In genomic region chr13:104962716-104963411, GRCm38 (mm10) we compare ENCODE assay signal across 8 mouse cellular contexts.
DNase-seq lines count a peak whose midpoint lies in the region; ATAC-seq and TF ChIP-seq lines count a peak whose summit lies in the region.
"Had no signal": no experiment of that assay in that cellular context is flagged by ENCODE, and none has a peak within 500 bp of the region (broad histone marks: within the 10 kb centered on the region; RNA-seq: fewer than 3 reads in every experiment).

No protein-coding gene starts in this region.

- H3K27me3 ChIP-seq in lung, embryonic 14.5 days (ENCODE audit: insufficient read depth, low read length), result no peaks in the 10 kb centered on the region
- H3K27me3 ChIP-seq in lung, postnatal 0 days (replicated peaks; ENCODE audit: insufficient read depth, low read length), result no peaks in the 10 kb centered on the region
- H3K27me3 ChIP-seq in embryonic facial prominence, embryonic 13.5 days, result no peaks in the 10 kb centered on the region
- H3K27me3 ChIP-seq: neural tube, embryonic 12.5 days had no signal

- H3K4me1 ChIP-seq in lung, embryonic 14.5 days (ENCODE audit: insufficient read depth), result no peaks in the 10 kb centered on the region
- H3K4me1 ChIP-seq in lung, postnatal 0 days (ENCODE audit: insufficient read depth, low read depth, low read length), result no peaks in the 10 kb centered on the region
- H3K4me1 ChIP-seq in embryonic facial prominence, embryonic 13.5 days, result peaks cover 15% of the 10 kb centered on the region; the same call in 1 of the 2 replicates
- H3K4me1 ChIP-seq: neural tube, embryonic 12.5 days had no signal

- peak; percentile 30 for DNase-seq in lung, embryonic 14.5 days
- no peak for DNase-seq in lung, postnatal 0 days (ENCODE audit: low spot score)
- peak; percentile 36 to 41 for DNase-seq in layer of hippocampus, postnatal 10 days (ENCODE audit: low spot score in 2 of 2)
- DNase-seq in right cerebral cortex, postnatal 25 days, result peak; percentile 77
- no peak for DNase-seq in urinary bladder, adult 2 months (ENCODE audit: low spot score)
- no peak for DNase-seq in urinary bladder, adult 18-20 months (ENCODE audit: low spot score in 2 of 2)

- H3K4me3 ChIP-seq in lung, embryonic 14.5 days (ENCODE audit: low read depth, low read length), result no peak overlapping the region
- H3K4me3 ChIP-seq in lung, postnatal 0 days (ENCODE audit: low read depth, low read length), result no peak overlapping the region
- H3K4me3 ChIP-seq in embryonic facial prominence, embryonic 13.5 days, result no peak overlapping the region
- H3K4me3 ChIP-seq: neural tube, embryonic 12.5 days had no signal

- H3K9ac ChIP-seq in lung, embryonic 14.5 days, result no peak overlapping the region
- H3K9ac ChIP-seq in lung, postnatal 0 days (replicated peaks; ENCODE audit: low read depth), result no peak overlapping the region
- no peak overlapping the region for H3K9ac ChIP-seq in embryonic facial prominence, embryonic 13.5 days
- H3K9ac ChIP-seq: neural tube, embryonic 12.5 days had no signal

- peak; percentile 89 for ATAC-seq in lung, embryonic 14.5 days (ENCODE audit: insufficient read depth)
- no peak for ATAC-seq in lung, postnatal 0 days
- 0 out of 2 replicates have a peak, but pooled peaks have one; percentile 67 for ATAC-seq in embryonic facial prominence, embryonic 13.5 days (ENCODE audit: insufficient number of reproducible peaks, insufficient read depth, low FRiP score, low TSS enrichment, low read depth)

- WGBS in lung, embryonic 14.5 days, result 47% methylated on average over 11 of the region's 11 CpGs
- 45% methylated on average over 11 of the region's 11 CpGs for WGBS in lung, postnatal 0 days
- WGBS in embryonic facial prominence, embryonic 13.5 days, result 55% methylated on average over 11 of the region's 11 CpGs

- no peak for TF ChIP-seq EP300 in lung, postnatal 0 days (IDR thresholded peaks at IDR 0.05)

- H3K9me3 ChIP-seq in lung, embryonic 14.5 days (ENCODE audit: low read depth, low read length), result no peaks in the 10 kb centered on the region
- H3K9me3 ChIP-seq in lung, postnatal 0 days (ENCODE audit: low read length), result no peaks in the 10 kb centered on the region
- no peaks in the 10 kb centered on the region for H3K9me3 ChIP-seq in embryonic facial prominence, embryonic 13.5 days
- H3K9me3 ChIP-seq: neural tube, embryonic 12.5 days had no signal

- no peak overlapping the region for H3K27ac ChIP-seq in lung, embryonic 14.5 days (ENCODE audit: low read depth)
- H3K27ac ChIP-seq in lung, postnatal 0 days (ENCODE audit: low read length), result no peak overlapping the region
- no peak overlapping the region for H3K27ac ChIP-seq in embryonic facial prominence, embryonic 13.5 days
- H3K27ac ChIP-seq: neural tube, embryonic 12.5 days had no signal

- TF ChIP-seq CTCF in lung, embryonic 14.5 days (IDR thresholded peaks at IDR 0.05; ENCODE audit: low read depth), result no peak
- TF ChIP-seq CTCF in lung, postnatal 0 days (IDR thresholded peaks at IDR 0.05), result no peak

- H3K4me2 ChIP-seq in lung, embryonic 14.5 days, result no peak overlapping the region
- no peak overlapping the region for H3K4me2 ChIP-seq in lung, postnatal 0 days (replicated peaks; ENCODE audit: low read depth, low read length)
- no peak overlapping the region for H3K4me2 ChIP-seq in embryonic facial prominence, embryonic 13.5 days
- H3K4me2 ChIP-seq: neural tube, embryonic 12.5 days had no signal

- H3K36me3 ChIP-seq in lung, embryonic 14.5 days (ENCODE audit: insufficient read depth), result no peaks in the 10 kb centered on the region
- no peaks in the 10 kb centered on the region for H3K36me3 ChIP-seq in lung, postnatal 0 days (ENCODE audit: insufficient read depth, low read length)
- no peaks in the 10 kb centered on the region for H3K36me3 ChIP-seq in embryonic facial prominence, embryonic 13.5 days
- H3K36me3 ChIP-seq: neural tube, embryonic 12.5 days had no signal

Comparison
In these comparisons a context has a peak if more than half of its experiments do, and no peak if none do; other contexts are left out.
1. DNase-seq: peak in lung, embryonic 14.5 days (single experiment), layer of hippocampus, postnatal 10 days (2 of 2) and right cerebral cortex, postnatal 25 days (single experiment); none in lung, postnatal 0 days (single experiment), urinary bladder, adult 2 months (single experiment) and urinary bladder, adult 18-20 months (0 of 2).